Mouse (Mus musculus) frontal cortex, adult 2 months (tissue): Measurements from ENCODE around the gene Enthd1. TPM values are rescaled to one million over a fixed set of nuclear protein-coding genes. Genes with fewer than 3 reads are reported as not detected.

Source experiments
- DNase-seq, 2 experiments: peaks; one replicate each; pipeline ENCODE4 v3.0.0; 2022; ENCODE audit warnings: low spot score in 1 of 2; ENCODE audit errors: extremely low spot score in 1 of 2
- polyA plus RNA-seq: library from polyadenylated mRNA; depleted of rRNA; stranded (reverse); fragments of >200 nt; gene quantifications from 2 replicates; pipeline ENCODE4 v1.2.3, GENCODE M21; 2012; rRNA removed

The Enthd1 gene
- polyA plus RNA-seq, 1 experiment = 0.04 TPM

DNA sequence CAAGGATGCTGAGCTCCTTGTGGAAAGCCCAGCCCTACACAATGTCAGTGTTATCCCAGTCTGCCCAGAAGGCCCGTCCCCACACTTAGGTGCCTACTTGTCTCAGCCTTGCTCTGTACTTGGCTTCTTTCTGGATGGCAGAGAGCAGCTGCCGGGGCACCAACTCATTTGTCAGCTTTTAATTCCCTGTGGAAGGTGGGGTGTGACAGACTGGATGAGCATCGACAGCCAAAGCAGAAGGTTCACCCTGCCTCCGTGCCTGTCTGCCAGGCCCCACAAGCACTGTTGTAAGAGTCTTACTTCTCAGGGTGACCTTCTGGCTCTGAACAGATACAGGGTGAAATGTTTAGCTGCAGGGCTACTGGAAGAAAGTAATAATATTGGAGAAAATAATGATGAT, 149.8 kb downstream of the Enthd1 start:
- no peak for DNase-seq

DNA sequence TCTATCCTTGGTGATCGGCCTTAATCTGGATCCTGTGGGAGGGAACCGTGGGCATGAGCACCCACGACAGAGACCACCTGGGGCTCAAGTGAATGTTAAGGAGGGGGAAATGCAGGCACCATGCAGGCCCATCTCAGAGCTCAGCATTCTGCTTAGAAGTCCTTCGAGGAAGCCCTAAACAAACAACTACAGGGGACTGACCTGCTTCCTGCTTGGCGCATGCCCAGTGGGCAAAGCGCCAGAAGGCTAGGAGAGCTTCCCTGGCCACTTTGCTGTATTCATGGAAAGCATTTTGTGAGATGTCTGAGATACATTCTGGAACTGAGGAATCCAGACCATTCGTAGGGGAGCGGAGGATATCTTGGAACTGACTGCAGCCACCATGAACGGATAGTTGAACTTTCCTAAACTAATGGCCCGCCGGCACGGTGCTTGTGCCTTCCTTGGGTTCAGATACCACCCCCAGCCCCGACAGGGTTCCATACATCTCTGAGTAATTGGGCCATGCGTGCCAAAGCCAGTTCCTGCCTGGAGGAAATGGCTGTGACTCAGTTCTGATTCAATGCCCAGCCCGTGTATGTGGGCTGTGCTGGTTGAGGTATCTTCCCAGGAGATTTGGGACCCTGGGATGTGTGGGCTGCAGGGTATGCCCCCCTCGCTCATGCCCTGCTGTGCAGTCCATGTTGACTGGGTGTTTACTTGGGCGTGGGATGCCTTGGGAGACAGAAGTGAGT, 150.8 kb downstream of the Enthd1 start:
- DNase-seq = peak in 1 of 2 experiments; percentile 58

- no peak for DNase-seq
These were observed 151.9 kb downstream of the Enthd1 start for GRCm38 (mm10) chr15:80413070-80413469.

- no peak for DNase-seq
These were observed 154.3 kb downstream of the Enthd1 start for GRCm38 (mm10) chr15:80410661-80411060.

- no peak for DNase-seq
These were observed 157.1 kb downstream of the Enthd1 start for GRCm38 (mm10) chr15:80407873-80408272.

Other genes with a start within 250 kb of the Enthd1 start
- gene Grap2, start 7.4 kb upstream of the Enthd1 start, polyA plus RNA-seq = 0.14 and 0.27 TPM in 2 replicates
- gene Fam83f, start 106.7 kb upstream of the Enthd1 start, polyA plus RNA-seq = 0.68 and 0.86 TPM in 2 replicates
- gene Tnrc6b, start 146.2 kb upstream of the Enthd1 start, polyA plus RNA-seq = 21.4 and 43.0 TPM in 2 replicates